Comparison of ENCODE assay signal across 25 mouse cellular contexts in genomic region chr6:71783165-71783564, GRCm38 (mm10). TPM values are rescaled to one million over a fixed set of nuclear protein-coding genes. Genes with fewer than 3 reads are reported as not detected.
DNase-seq lines count a peak whose midpoint lies in the region; ATAC-seq lines count a peak whose summit lies in the region.
"Had no signal": no experiment of that assay in that cellular context is flagged by ENCODE, and none has a peak within 500 bp of the region (broad histone marks: within the 10 kb centered on the region; RNA-seq: fewer than 3 reads in every experiment).

No protein-coding gene starts in this region.

- DNase-seq in adrenal gland, postnatal 36 days: peak; percentile 27 to 35
- no peak for DNase-seq in adrenal gland, adult 8-10 months
- DNase-seq in right cerebral cortex, adult 18-20 months: peak; percentile 26
- no peak for DNase-seq in right cerebral cortex, postnatal 4 days
- peak; percentile 69 for DNase-seq in brain, adult 2 months (ENCODE audit: low read depth, low spot score)
- no peak for DNase-seq in thymus, postnatal 4 days
- DNase-seq: B cell, adult 2 months; cerebellum, adult 8-10 months; cerebellum, postnatal 25 days; gastrocnemius, postnatal 10 days; heart, postnatal 14 days; kidney, adult 11 months; kidney, postnatal 14 days; liver; lung, adult 2 months; lung, postnatal 14 days; midbrain, embryonic 14.5 days; retina, postnatal 1 day; right cerebral cortex, postnatal 25 days; spleen, adult 18-20 months; thymus, adult 18-20 months; thymus, postnatal 25 days had no signal

- no peak for ATAC-seq in activated CD4-positive, CD25-positive, alpha-beta regulatory T cell, adult 4 months
- ATAC-seq: forebrain, embryonic 16.5 days; inflammation-experienced regulatory T-cells, adult 6 months had no signal

RNA-seq across cellular contexts. Expression of gene Mrpl35, which starts 43.6 kb away (rescaled TPM):
- 10 to 100 TPM; 42.4 to 43.1 TPM for total RNA-seq in adrenal gland, postnatal 36 days (2021)
- 10 to 100 TPM; 35.0 to 41.1 (median 39.2) TPM for total RNA-seq in adrenal gland, adult 8-10 months (2022)
- 10 to 100 TPM; 66.2 to 66.4 TPM for polyA plus RNA-seq in activated CD4-positive, CD25-positive, alpha-beta regulatory T cell, adult 4 months (2017; shearing (Covaris generic))

RNA-seq across cellular contexts. Expression of gene Immt, which starts 48.0 kb away (rescaled TPM):
- 100 to 1,000 TPM; 286 to 364 TPM for total RNA-seq in adrenal gland, postnatal 36 days (2021)
- 100 to 1,000 TPM; 226 to 361 (median 285) TPM for total RNA-seq in adrenal gland, adult 8-10 months (2022)
- polyA plus RNA-seq in activated CD4-positive, CD25-positive, alpha-beta regulatory T cell, adult 4 months (2017; shearing (Covaris generic)): 100 to 1,000 TPM; 110 to 119 TPM

Comparison
In these comparisons a context has a peak if more than half of its experiments do, and no peak if none do; other contexts are left out.
1. DNase-seq: peak in adrenal gland, postnatal 36 days (2 of 2), right cerebral cortex, adult 18-20 months (single experiment) and brain, adult 2 months (single experiment); none in adrenal gland, adult 8-10 months (single experiment), right cerebral cortex, postnatal 4 days (single experiment) and thymus, postnatal 4 days (single experiment).